Mouse (Mus musculus) adrenal gland, adult (tissue): ENCODE data around the gene Stard3.
"Not testable (repeated sequence)": the region's sequence is repeated elsewhere in the genome, so short reads cannot be mapped to it uniquely, and the experiment has no call there.

Experiments used
- DNase-seq, 2 experiments: peaks; one replicate each; pipeline ENCODE4 v3.0.0; 2022 to 2023; ENCODE audit warnings: low spot score in 1 of 2; ENCODE audit not compliant: inconsistent age in 2 of 2

The Stard3 gene

DNA sequence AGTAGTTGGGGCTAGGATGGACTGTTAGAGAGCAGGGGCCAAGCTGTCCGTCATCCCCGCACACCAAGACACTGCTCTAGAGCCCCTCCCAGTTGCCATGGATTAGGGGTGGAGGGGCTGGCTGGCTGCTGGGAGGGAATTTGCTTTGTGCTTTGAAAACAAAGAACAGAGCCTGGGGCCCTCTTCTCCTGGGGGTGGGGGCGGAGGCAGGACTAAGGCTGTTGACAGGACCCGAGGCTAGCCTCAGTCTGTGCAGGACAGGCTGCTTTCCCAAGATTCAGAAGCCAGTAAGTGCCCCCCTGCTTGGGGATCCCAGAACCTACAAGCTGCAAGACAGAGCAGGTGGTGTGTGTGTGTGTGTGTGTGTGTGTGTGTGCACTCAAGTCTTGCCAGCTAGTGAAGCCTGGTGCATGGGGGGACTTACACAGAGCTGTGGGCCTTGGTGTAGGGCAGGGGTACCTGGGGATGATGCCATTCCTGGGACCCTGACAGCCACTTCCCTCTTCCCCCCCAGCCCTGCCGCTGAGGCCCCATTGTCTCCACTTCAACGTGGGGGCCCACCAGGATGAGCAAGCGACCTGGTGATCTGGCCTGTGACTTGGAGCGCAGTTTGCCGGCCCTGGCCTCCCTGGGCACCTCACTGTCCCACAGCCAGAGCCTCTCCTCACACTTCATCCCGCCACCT lies 13.5 kb downstream of the Stard3 start:
- DNase-seq = no peak

DNA sequence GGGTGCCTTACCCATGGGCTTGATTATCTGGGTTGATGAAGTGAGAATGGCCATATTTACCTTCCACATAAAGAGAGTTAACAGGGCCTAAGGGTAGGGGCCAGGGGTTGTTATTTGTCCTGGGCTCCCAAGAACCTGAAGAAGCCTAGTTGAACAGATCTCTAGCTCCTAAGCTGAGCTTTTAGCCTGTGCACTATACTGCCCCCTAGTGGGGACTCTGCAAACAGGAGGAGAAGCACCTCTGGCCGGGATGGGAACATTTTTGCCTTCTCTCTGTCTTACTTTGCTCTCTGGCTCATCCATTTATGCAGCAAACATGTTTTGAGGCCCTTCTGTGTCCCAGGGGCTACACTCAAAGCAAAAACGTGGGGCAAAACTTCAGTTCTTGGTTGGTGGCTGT lies 14.2 kb downstream of the Stard3 start:
- DNase-seq = peak in 1 of 2 experiments; percentile 82

DNA sequence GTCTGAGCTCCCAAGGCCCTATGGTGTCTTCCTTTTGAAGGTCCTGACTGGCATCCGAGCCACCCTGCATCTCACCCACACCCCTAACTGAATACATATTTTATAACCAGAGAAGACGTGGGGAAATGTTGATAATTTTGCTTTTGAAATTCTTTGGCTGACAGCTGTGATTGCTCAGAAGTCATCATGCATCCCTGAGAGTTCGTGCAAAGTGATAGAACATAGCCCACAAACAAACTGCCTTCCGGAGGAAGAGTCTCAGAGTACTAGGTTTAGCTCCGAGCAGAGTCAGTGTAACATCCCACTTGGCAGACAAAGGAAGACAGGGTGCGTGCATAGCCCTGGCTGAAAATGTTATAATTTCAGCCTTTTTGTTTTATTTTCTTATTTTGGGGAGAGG lies 15.1 kb downstream of the Stard3 start:
- DNase-seq = no peak

DNA sequence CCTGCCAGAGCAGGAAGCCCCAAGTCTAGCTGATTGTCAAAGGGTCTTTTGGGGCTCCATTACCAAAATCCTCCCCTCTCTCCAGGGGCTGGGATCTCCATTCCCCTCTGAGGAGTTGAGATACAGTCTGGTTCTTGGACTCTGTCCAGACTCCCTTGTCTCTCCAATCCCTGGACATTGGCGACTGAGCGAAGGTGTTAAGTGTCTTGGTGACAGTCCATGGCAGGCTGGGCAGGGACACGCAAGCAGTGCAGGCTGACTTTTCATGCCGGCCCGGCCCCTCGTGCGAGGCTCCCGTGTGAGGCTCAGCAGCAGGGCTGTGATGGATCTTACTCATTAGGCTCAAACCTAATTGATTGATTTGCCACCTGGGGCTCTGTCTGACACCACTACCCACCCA lies 16.1 kb downstream of the Stard3 start:
- no peak for DNase-seq

DNA sequence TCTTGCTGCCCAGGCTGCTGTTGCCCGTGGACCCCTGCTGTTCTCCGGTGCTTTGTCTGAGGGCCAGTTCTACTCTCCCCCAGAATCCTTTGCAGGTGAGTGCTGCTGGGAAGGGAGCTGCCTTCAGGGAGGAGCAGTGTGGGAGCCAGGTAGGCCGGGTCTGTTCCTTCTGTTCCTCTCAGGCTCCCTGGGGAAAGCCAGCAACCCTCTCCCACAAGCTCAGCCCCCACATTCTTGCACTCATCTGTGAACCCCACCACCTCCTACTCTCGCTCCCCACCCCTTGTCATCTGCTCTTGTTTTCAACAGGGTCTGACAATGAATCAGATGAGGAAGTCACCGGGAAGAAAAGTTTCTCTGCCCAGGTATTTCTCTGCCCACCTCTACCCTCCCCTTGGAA lies 18.6 kb downstream of the Stard3 start:
- DNase-seq = no peak

DNA sequence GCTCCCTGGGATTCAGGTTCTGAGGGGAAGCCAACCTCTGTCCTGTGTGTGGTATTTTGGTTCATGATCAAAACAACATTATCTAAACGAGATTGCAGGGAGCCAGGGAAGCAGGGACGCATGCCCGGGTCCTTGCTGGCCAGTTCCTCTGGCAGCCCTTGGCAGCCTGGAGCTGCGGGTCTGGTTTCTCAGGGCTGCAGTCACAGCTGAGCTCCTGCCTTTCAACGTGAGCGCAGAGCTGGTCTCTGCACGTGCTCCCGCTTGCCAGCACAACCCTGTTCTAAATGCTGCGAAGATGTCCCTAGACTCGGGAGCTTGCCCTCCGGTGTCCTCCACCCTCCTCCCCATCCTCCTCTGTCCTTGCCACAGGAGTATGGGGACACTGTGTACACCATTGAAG lies 19.6 kb downstream of the Stard3 start:
- DNase-seq = no peak

DNA sequence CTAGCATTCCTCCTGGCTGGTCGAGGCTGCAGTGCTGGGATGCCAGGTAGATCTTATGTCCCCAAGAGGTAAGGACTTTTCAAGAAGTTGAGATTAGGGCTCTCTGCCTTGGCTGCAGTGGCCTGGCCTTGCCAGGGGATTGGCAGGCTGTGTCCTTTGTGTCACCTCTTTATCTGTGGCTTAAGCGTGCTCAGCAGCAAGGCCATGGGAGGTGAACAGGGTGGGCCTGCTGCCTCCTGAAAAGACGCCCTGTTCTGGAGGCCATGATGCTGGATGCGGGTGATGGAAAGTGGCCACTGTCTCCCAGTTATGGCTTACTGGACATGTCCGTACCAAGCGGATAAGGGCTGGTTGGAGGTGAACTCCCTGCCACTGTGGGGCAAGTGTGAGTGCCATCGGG lies 21.2 kb downstream of the Stard3 start:
- DNase-seq = no peak

DNA sequence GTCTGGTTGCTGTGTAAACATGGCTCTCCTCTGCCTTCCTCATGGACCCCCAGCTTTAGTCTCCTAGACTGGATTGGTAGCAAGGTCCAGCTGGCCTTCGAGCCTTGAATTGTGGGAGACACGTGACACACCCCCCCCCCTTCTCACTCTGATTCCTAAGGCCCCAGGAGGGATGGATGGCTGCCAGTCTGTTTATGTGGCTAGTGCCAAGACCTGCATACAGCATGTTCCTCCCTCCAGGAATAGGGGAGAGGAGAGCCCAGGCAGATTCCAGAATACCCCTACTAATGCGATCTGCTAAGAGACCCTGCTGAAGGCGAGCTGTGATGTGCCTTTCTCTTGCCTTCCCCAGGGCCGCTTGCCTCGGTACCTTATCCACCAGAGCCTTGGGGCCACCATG lies 21.9 kb downstream of the Stard3 start:
- DNase-seq = no peak

DNA sequence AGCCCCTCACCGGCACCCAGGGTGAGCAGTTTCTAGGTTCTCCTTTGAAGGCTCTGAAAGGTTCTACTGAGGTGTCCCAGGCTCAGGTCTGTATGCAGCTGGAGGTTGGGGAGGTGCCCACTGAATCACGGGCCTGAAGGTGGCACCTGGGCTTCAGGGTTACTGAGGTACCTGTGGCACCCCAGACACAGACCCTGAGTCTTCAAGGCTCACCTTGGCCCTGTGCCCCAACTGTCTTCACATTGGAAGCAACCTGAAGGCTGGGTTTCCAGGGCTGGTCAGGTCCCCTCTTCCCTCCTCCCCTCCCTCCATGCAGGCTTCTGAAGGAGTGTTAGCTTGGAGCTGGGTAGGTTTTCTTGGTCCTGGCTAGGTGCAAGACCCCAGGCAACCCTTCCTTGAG lies 23.5 kb downstream of the Stard3 start:
- DNase-seq = no peak

DNA sequence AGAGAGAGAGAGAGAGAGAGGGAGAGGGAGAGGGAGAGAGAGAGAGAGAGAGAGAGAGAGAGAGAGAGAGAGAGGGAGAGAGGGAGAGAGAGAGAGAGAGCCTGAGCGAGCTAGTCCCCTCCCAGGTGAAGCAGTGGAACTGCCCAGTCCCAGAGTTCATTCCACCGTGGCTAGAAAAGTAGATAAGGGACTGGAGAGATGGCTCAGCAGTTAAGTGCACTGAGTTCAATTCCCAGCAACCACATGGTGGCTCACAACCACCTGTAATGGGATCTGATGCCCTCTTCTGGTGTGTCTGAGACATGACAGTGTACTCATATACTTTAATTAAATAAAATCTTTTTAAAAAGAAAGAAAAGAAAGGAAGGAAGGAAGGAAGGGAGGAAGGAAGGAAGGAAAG lies 24.2 kb downstream of the Stard3 start:
- not testable (repeated sequence) for DNase-seq

DNA sequence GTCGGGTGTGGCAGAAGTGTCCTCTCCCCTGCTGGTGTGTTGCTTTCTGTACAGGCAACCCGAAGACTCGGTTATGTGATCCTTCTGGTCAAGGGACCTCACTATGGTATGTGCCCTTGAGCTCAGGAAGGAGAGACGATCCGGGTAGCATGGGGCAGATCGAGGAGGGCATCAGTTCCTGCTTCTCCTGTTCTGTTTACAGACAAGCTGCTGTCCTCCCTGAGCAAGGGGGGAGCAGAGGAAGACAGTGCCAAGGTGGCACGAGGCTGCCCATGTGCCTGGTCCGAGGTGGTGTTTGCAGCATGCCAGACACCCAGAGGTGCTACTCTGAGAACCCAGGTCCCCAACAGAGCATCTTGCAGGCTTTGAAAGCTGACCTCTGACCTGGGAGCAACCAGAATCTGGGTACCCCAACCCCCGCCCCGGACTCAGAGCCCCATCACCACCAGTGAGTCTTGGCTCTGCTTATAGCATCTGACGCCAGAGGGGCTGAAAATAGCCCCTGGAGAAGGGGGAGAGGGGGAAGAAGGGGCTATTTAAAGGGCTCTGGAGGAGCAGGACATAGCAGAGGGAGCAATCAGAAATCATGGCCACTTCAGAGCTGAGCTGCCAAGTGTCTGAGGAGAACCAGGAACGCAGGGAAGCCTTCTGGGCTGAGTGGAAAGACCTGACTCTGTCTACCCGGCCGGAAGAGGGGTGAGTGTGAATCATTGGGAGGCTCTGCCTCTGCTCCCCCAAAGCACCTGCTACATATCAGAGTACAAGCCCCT lies 25.3 kb downstream of the Stard3 start, which contains the start of gene Tcap:
TSS of gene Tcap (plus strand) at position 551 of the 770 bp plus-strand sequence.
- no peak for DNase-seq

DNA sequence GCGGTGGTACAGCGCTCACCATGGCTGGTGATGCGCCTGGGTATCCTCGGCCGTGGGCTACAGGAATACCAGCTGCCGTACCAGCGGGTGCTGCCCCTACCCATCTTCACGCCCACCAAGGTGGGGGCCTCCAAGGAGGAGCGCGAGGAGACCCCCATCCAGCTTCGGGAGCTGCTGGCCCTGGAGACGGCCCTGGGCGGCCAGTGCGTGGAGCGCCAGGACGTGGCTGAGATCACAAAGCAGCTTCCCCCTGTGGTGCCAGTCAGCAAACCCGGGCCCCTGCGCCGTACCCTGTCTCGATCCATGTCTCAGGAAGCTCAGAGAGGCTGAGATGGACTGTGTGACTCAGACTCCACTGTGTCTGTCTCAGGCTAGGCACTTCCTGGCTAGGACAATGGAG lies 26.0 kb downstream of the Stard3 start:
- no peak for DNase-seq

DNA sequence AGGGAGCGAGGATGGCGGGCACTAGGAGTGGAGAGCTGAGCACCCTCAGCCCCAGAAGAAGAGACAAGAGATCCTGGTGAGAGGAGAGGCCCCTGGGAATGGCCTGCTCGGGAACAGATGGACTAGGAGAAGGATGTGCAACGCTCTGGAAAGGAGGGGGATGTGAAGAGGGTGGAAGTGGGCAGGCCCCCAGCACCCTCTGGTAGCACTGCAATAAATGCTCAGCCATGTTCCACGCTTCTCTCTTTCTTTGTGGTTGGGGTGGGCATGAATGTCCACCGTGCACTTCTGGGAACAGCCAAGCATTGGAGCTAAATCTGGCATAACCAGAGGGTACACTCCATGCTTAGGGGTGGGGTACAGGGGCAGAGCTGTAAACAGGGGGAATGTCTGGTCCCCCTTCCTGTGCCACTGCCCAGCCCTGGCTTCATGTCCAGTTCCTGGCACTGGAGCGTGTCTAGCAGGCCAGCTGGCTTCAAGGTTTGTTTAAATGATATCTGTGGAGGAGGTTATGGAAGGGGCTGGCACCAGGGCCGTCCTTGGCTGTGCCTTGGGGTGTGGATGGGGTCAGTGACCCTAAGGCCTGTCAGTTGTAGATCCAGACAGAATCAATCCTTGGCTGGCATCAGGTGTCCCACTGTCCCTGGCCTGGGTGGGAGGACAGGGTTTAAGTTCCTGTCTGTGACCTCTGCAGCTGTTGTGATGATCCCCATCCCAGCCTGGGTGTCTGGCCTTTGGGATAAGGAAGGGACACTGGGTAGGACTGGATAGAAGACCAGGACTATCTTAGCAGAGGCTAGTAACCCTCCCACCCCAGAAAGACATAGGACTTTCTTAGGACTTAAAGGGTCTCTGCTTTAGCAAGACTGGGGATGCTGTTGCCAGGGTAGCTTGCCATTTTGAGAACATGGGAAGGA lies 26.8 kb downstream of the Stard3 start:
- no peak for DNase-seq

DNA sequence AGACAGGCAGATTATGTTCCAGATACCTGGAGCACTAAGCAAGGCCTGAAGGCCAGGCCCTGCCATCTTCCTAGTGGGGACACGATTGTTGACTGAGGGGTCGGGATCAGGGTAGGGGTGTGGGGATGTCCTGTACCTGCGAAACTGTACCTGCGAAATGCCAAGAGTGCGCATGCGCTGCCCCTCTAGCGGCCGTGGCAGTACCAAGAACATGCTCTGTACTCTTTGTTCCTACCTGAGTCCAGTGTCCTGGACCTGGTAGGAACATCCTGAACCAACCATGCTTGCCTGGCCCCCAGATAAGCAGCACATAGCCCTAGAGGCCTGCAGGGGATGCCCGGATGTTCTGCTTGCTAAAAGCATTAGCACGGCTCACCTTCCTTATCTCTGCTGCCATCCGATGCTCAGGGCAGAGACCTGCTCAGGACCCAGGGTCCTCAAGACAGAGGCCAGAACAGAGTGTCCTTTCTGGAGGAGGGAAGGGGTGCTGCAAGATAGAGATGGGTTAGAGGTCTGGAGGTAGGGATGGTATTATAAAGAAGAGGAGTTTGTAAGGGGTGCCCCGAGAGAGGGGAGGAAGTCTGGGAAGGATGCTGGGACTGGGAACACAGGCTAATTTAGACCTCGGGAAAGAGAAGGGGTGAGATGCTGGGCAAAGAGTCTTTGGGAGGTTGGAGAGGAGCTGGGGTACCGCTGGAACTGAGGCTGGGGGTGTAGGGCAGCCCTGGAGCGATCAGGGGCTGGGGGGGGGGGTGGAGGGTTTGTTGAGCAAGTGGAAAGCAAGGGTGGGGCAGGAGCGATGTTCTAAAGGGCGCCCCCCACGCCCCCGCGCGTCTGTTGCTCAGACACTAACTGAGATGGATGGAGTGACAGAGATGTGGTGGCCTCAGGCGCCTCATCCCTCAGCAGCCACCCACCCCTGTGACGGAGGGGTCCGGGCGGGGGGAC lies 27.7 kb downstream of the Stard3 start, which contains the start of gene Pnmt:
TSS of gene Pnmt (plus strand) at position 813 of the 948 bp plus-strand sequence.
- DNase-seq = no peak

DNA sequence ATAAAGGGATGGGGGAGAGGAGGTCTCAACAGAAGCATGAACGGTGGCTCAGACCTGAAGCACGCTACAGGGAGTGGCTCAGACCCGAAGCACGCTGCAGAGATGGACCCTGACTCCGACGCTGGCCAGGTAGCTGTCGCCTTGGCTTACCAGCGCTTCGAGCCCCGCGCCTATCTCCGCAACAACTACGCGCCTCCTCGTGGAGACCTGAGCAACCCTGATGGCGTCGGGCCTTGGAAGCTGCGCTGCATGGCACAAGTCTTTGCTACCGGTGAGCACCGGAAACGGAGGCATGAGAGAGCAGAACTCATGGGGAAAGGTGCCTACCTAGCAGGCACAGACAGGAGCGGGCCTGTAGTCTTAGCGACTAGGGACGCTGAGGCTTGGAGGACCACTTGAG lies 28.4 kb downstream of the Stard3 start:
- peak in 1 of 2 experiments; percentile 12 for DNase-seq

DNA sequence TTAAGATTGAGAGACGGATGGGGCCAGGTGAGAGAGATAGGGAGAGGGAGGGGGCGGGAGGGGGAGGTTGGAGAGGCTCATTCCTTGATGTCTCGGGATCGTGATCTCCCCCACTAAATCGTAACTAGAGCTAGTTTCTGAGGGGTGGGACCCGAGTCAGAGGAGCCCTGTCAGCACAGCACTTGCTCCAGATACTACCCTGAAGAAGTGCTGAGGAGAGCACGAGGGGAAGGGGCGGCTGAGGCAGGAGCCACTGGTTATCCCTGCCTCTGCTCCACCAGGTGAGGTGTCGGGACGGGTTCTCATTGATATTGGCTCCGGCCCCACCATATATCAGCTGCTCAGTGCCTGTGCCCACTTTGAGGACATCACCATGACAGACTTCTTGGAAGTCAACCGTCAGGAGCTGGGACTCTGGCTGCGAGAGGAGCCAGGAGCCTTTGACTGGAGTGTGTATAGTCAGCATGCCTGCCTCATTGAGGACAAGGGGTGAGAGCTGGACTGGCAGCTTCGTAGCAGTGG lies 28.9 kb downstream of the Stard3 start:
- no peak for DNase-seq

DNA sequence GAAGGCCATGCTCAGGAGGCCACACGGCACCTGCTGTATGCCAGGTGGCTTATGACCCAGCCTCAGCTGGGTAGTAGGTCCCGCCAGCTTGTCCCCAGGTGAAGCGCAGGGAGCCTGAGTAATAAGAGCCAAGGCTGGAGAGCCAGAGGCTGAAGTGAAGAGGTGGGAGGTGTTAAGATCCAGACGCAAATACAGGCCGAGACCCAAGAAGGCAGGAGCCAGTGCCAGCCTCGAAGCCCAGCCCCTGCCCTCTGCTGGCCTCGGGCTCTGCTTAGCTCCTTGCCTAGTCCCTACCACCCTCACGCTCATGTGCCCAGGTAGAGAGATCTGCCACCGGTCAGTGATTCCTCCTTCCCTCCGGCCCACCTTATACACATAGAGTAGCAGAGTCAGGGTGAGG lies 30.1 kb downstream of the Stard3 start:
- DNase-seq = no peak

DNA sequence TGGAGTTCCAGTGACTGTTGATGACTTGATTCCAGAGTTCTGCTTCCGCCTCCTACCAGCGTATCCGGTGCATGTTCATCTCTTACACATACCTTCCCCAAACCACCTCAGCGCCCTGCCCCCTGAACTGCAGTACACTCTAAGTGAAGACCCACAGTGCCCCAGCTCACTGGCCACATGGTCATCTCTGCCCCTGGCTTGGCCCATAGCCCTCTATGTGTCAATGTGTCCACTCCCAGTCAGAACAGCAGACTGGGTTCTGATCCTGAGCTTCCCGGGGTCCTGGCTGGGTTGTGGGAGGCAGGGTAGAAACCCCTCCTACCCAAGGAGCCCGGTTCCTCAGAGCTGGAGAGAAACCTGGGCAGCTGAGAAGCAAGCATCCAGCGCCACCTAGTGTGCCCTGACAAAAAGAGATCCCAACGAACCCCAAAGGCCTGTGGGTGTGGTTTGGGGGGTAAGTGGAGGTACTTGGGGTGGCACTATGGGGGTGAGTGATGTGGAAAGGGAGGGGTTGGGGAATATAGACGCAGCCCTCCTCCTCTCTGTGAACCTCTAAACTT lies 31.1 kb downstream of the Stard3 start:
- peak; percentile 52 to 73 for DNase-seq

DNA sequence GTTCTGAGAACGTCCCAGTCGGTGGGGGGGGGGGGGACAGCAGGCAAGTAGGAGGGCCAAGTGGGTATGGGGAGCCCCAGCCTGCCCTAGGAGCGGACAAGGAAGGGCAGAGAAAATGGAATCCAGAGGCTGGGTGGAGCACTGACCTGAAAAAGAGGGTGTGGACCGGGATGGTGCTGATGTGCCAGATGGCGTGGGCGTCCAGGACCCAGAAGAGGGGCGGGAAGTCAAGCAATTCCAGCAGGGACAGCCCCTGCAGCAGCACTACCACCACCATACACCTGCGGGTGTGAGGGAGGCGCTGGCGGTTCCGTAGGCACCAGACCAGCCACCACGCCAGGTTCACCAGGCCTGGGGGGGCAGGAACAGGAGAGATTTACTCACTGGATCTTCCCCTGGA lies 32.0 kb downstream of the Stard3 start:
- DNase-seq = peak in 1 of 2 experiments; percentile 26

DNA sequence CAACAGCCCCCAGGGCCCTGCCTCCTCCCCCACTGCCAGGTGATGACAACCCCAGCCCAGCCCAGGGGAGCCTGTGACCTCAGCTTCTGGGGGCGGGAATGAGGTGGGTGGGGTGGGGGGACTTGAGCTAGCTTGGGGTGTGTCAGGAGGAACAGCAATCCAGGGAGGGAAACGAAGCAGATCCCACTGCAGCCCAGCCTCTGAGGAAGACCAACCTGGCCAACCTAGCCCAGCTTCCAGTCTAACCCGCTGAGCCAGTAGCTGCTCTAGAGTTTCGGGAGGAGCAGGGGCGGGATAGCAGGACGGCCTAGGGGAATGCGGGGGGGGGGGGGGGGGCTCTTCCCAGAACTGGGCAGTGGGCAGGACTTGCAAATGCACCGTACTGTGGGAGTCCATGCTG lies 33.9 kb downstream of the Stard3 start:
- DNase-seq = no peak
